ENCODE assay signal across 8 mouse cellular contexts in the genomic region with DNA sequence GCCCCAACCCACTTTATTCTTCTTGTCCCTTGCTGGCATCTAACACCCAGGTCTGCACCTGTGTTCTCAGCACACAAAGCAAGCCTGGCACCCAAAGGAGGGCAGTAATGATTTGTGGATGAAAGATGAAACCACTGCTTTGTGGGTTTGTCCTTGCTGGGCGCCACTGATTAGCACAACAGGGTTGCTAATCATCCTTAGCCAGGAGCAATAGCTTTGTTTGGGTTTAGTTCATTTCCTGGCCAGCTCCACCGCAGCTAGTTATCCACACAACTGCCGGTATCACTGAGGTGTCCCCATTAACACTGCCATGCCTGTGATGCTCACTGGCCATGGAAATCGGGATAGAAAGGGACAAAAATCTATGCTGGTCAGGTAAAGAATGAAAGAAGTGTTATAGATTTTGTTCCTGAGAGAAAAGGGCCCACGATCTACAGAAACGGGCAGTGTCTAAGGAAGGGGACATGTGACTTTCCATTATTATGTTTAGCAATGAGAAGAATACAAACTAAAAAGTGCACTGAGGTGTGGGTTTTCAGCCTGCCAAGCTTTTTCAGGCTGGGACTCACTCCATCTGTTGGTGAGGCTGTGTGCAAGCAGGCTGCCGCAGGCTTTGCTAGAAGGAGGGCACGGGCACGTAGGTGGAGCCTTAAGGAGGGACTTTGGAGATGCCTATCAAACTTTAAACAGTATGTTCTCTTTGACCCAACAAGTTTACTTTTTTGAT.
DNase-seq lines count a peak whose midpoint lies in the region; ATAC-seq and TF ChIP-seq lines count a peak whose summit lies in the region.

No protein-coding gene starts in this region.

- peak; percentile 28 to 56 for DNase-seq in left cerebral cortex, adult 18-20 months (ENCODE audit: low spot score in 2 of 2)
- DNase-seq in left cerebral cortex, adult 11 months (ENCODE audit: low spot score), result no peak
- DNase-seq in layer of hippocampus, postnatal 25 days (ENCODE audit: extremely low spot score in 1 of 2, low spot score in 1 of 2), result peak; percentile 19 to 20
- DNase-seq in lung, postnatal 4 days, result peak; percentile 65 to 66
- peak; percentile 63 for DNase-seq in splenic B cell, adult 2 months (ENCODE audit: low read depth, low spot score)
- DNase-seq in gastrocnemius, postnatal 25 days, result no peak

- no peaks in the 10 kb centered on the region for H3K9me3 ChIP-seq in forebrain, embryonic 15.5 days

- 4% methylated on average over 9 of the region's 9 CpGs for WGBS in bone marrow, adult 2 months
- 4% methylated on average over 9 of the region's 9 CpGs for WGBS in forebrain, embryonic 15.5 days

- peak; percentile 83 for ATAC-seq in forebrain, embryonic 15.5 days (replicated peaks)

- H3K27me3 ChIP-seq in forebrain, embryonic 15.5 days, result peaks cover 4% of the 10 kb centered on the region; the same call in 1 of the 2 replicates
- no peaks in the 10 kb centered on the region for H3K27me3 ChIP-seq in splenic B cell, adult 2 months (ENCODE audit: control insufficient read depth, insufficient read depth, low read length, poor library complexity, severe bottlenecking)

- peak overlapping the region; percentile 3; the same call in 1 of the 2 replicates for H3K4me2 ChIP-seq in forebrain, embryonic 15.5 days (replicated peaks)

- no peak for TF ChIP-seq POLR2A in bone marrow, adult 2 months (IDR thresholded peaks at IDR 0.05; ENCODE audit: borderline replicate concordance, control insufficient read depth, low read depth, low read length)

- H3K9ac ChIP-seq in forebrain, embryonic 15.5 days (replicated peaks), result no peak overlapping the region

- no peaks in the 10 kb centered on the region for H3K36me3 ChIP-seq in forebrain, embryonic 15.5 days
- no peaks in the 10 kb centered on the region for H3K36me3 ChIP-seq in splenic B cell, adult 2 months (ENCODE audit: control insufficient read depth, insufficient read depth, low read length, poor library complexity, severe bottlenecking)

- H3K27ac ChIP-seq in bone marrow, adult 2 months (ENCODE audit: control insufficient read depth, insufficient read depth, low read depth, low read length, poor library complexity), result peak overlapping the region; percentile 3; the same call in 1 of the 2 replicates
- peak overlapping the region; percentile 60 for H3K27ac ChIP-seq in forebrain, embryonic 15.5 days (replicated peaks)

- no peak overlapping the region for H3K4me3 ChIP-seq in bone marrow, adult 2 months (replicated peaks; ENCODE audit: control insufficient read depth, low read depth, low read length)
- no peak overlapping the region for H3K4me3 ChIP-seq in forebrain, embryonic 15.5 days

- peaks cover 6% of the 10 kb centered on the region; the same call in 1 of the 2 replicates for H3K4me1 ChIP-seq in bone marrow, adult 2 months (ENCODE audit: control insufficient read depth, insufficient read depth, low read length)
- H3K4me1 ChIP-seq in forebrain, embryonic 15.5 days, result peaks cover 25% of the 10 kb centered on the region

- TF ChIP-seq CTCF in bone marrow, adult 2 months (IDR thresholded peaks at IDR 0.05; ENCODE audit: control insufficient read depth, insufficient read depth, low read length), result peak; percentile 30; the same call in 1 of the 2 replicates

Comparison
In these comparisons a context has a peak if more than half of its experiments do, and no peak if none do; other contexts are left out.
1. DNase-seq: peak in left cerebral cortex, adult 18-20 months (2 of 2), layer of hippocampus, postnatal 25 days (2 of 2), lung, postnatal 4 days (2 of 2) and splenic B cell, adult 2 months (single experiment); none in left cerebral cortex, adult 11 months (single experiment) and gastrocnemius, postnatal 25 days (single experiment).